In the genomic region with DNA sequence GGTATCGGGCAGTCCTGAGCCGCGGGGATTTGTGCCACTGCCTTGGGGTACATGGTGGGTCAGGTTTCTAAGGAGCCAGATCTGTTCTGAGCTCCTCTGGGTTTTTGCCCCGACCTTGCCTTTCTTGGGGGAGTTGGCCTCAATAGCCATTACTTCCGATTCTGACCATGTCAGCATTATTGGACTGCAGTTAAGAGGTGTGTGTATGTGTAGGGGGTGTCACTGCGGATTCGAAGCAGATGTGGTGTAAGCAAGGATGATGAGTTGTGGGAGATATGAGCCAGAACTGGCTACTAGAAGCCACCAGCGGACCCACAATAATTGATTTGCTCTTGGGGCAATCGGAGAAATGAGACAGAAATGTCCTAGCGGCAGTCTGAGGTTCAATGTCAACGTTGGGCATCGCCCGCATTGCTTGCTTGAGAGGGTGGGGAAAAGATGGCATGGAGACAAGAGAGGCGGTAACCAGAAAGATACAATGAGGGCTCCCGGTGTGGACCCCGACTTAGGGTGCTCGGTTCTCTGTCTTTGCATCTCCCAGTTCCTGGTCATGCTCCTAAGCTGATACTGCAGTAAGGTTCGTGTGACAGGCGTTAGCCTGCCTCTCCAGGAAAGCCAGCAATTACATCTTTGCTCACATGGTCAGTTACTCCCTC, we compare ENCODE assay signal across 8 mouse cellular contexts. TPM values are rescaled to one million over a fixed set of nuclear protein-coding genes. Genes with fewer than 3 reads are reported as not detected.
A peak's percentile ranks its signal among the peaks of the same experiment; 100 is the strongest.
DNase-seq lines count a peak whose midpoint lies in the region; ATAC-seq and TF ChIP-seq lines count a peak whose summit lies in the region.
"Had no signal": no experiment of that assay in that cellular context is flagged by ENCODE, and none has a peak within 500 bp of the region (broad histone marks: within the 10 kb centered on the region; RNA-seq: fewer than 3 reads in every experiment).

No protein-coding gene starts in this region.

- H3K27ac ChIP-seq in lung, embryonic 15.5 days: no peak overlapping the region
- no peak overlapping the region for H3K27ac ChIP-seq in embryonic facial prominence, embryonic 11.5 days (replicated peaks; ENCODE audit: low read depth, low read length)
- peak overlapping the region; percentile 91 for H3K27ac ChIP-seq in hindbrain, postnatal 0 days
- H3K27ac ChIP-seq in midbrain, embryonic 16.5 days (ENCODE audit: low read length): peak overlapping the region; percentile 94

- no peaks in the 10 kb centered on the region for H3K9me3 ChIP-seq in lung, embryonic 15.5 days
- H3K9me3 ChIP-seq in embryonic facial prominence, embryonic 11.5 days (replicated peaks; ENCODE audit: control insufficient read depth, low read length): no peaks in the 10 kb centered on the region
- no peaks in the 10 kb centered on the region for H3K9me3 ChIP-seq in hindbrain, postnatal 0 days (ENCODE audit: low read length)
- no peaks in the 10 kb centered on the region for H3K9me3 ChIP-seq in midbrain, embryonic 16.5 days (replicated peaks; ENCODE audit: control insufficient read depth, low read length, poor library complexity, severe bottlenecking)
- H3K9me3 ChIP-seq: megakaryocyte, embryonic 14.5 days had no signal

- H3K4me2 ChIP-seq in lung, embryonic 15.5 days: peak overlapping the region; percentile 99
- H3K4me2 ChIP-seq in embryonic facial prominence, embryonic 11.5 days (ENCODE audit: low read depth, low read length): peak overlapping the region; percentile 99
- H3K4me2 ChIP-seq in hindbrain, postnatal 0 days (ENCODE audit: low read depth, low read length): peak overlapping the region; percentile 95
- peak overlapping the region; percentile 86 for H3K4me2 ChIP-seq in midbrain, embryonic 16.5 days (ENCODE audit: low read length)

- H3K4me1 ChIP-seq in lung, embryonic 15.5 days: peaks cover 19% of the 10 kb centered on the region
- H3K4me1 ChIP-seq in embryonic facial prominence, embryonic 11.5 days (ENCODE audit: control insufficient read depth, insufficient read depth, low read length): no peaks in the 10 kb centered on the region
- 0 out of 2 replicates have a peak, but pooled peaks cover 5% of the 10 kb centered on the region for H3K4me1 ChIP-seq in hindbrain, postnatal 0 days (ENCODE audit: insufficient read depth, low read length)
- peaks cover 16% of the 10 kb centered on the region for H3K4me1 ChIP-seq in midbrain, embryonic 16.5 days (ENCODE audit: control insufficient read depth, insufficient read depth, low read length)

- no peak for DNase-seq in lung, postnatal 4 days
- no peak for DNase-seq in embryonic facial prominence, embryonic 11.5 days (ENCODE audit: low spot score)
- DNase-seq in hindbrain, postnatal 0 days (ENCODE audit: low spot score): peak; percentile 54
- no peak for DNase-seq in thymus, postnatal 14 days
- no peak for DNase-seq in spleen, postnatal 10 days (ENCODE audit: low spot score in 2 of 2)

- H3K36me3 ChIP-seq in lung, embryonic 15.5 days: no peaks in the 10 kb centered on the region
- H3K36me3 ChIP-seq in embryonic facial prominence, embryonic 11.5 days (replicated peaks; ENCODE audit: control insufficient read depth, insufficient read depth, low read depth, low read length): no peaks in the 10 kb centered on the region
- H3K36me3 ChIP-seq in hindbrain, postnatal 0 days (ENCODE audit: insufficient read depth, low read length): no peaks in the 10 kb centered on the region
- H3K36me3 ChIP-seq in midbrain, embryonic 16.5 days (ENCODE audit: control insufficient read depth, insufficient read depth, low read length): no peaks in the 10 kb centered on the region

- TF ChIP-seq CTCF in hindbrain, postnatal 0 days (IDR thresholded peaks at IDR 0.05; ENCODE audit: low read depth): peak; percentile 26

- H3K4me3 ChIP-seq in lung, embryonic 15.5 days: peak overlapping the region; percentile 54
- peak overlapping the region; percentile 61 for H3K4me3 ChIP-seq in embryonic facial prominence, embryonic 11.5 days (ENCODE audit: low read depth, low read length)
- peak overlapping the region; percentile 69 for H3K4me3 ChIP-seq in hindbrain, postnatal 0 days (ENCODE audit: low read length)
- peak overlapping the region; percentile 78 for H3K4me3 ChIP-seq in midbrain, embryonic 16.5 days (ENCODE audit: low read depth, low read length)

- H3K27me3 ChIP-seq in lung, embryonic 15.5 days: peaks cover 39% of the 10 kb centered on the region
- peaks cover 14% of the 10 kb centered on the region for H3K27me3 ChIP-seq in embryonic facial prominence, embryonic 11.5 days (ENCODE audit: control insufficient read depth, insufficient read depth, low read length)
- no peaks in the 10 kb centered on the region for H3K27me3 ChIP-seq in hindbrain, postnatal 0 days (ENCODE audit: insufficient read depth, low read length)
- H3K27me3 ChIP-seq in midbrain, embryonic 16.5 days (ENCODE audit: control insufficient read depth, insufficient read depth, low read depth, low read length): 0 out of 2 replicates have a peak, but pooled peaks cover 3% of the 10 kb centered on the region

- ATAC-seq in lung, embryonic 15.5 days (ENCODE audit: borderline replicate concordance, extremely low read depth, low FRiP score, low TSS enrichment): no peak; the same call in 1 of the 2 replicates
- ATAC-seq in embryonic facial prominence, embryonic 11.5 days (replicated peaks; ENCODE audit: insufficient number of reproducible peaks, low FRiP score, low TSS enrichment, low read depth): peak; percentile 30; the same call in 1 of the 2 replicates
- ATAC-seq in hindbrain, postnatal 0 days: peak; percentile 30; the same call in 1 of the 2 replicates
- ATAC-seq in midbrain, embryonic 16.5 days: peak; percentile 43

- 14% methylated on average over 19 of the region's 19 CpGs for WGBS in lung, embryonic 15.5 days
- 16% methylated on average over 19 of the region's 19 CpGs for WGBS in embryonic facial prominence, embryonic 11.5 days
- WGBS in hindbrain, postnatal 0 days: 10% methylated on average over 19 of the region's 19 CpGs
- 14% methylated on average over 19 of the region's 19 CpGs for WGBS in midbrain, embryonic 16.5 days

- 0 out of 2 replicates have a peak overlapping the region, but pooled peaks have one; percentile 38 for H3K9ac ChIP-seq in lung, embryonic 15.5 days
- peak overlapping the region; percentile 51 for H3K9ac ChIP-seq in embryonic facial prominence, embryonic 11.5 days (replicated peaks; ENCODE audit: low read length)
- H3K9ac ChIP-seq in hindbrain, postnatal 0 days (replicated peaks; ENCODE audit: low read length): peak overlapping the region; percentile 79
- peak overlapping the region; percentile 88 for H3K9ac ChIP-seq in midbrain, embryonic 16.5 days (ENCODE audit: low read depth, low read length)

RNA-seq across cellular contexts. Expression of a gene that starts 0.8 kb away (rescaled TPM):
- polyA plus RNA-seq in lung, embryonic 15.5 days (2015; fragmentation: Nextera tagmentation; extraction: Ambion mirVana): 7.9 and 8.0 TPM in 2 replicates
- 4.9 and 7.0 TPM in 2 replicates for polyA plus RNA-seq in embryonic facial prominence, embryonic 11.5 days (2014; fragmentation: Nextera tagmentation; extraction: Ambion mirVana)
- 15.4 and 26.8 TPM in 2 replicates for total RNA-seq in hindbrain, postnatal 0 days (2014; rRNA removed)
- 16.8 and 19.9 TPM in 2 replicates for polyA plus RNA-seq in hindbrain, postnatal 0 days (2015; fragmentation: Nextera tagmentation; extraction: Ambion mirVana)
- polyA plus RNA-seq in midbrain, embryonic 16.5 days (2015; fragmentation: Nextera tagmentation; extraction: Ambion mirVana): 20.6 and 21.7 TPM in 2 replicates

Comparison
In these comparisons a context has a peak if more than half of its experiments do, and no peak if none do; other contexts are left out.
1. H3K27ac ChIP-seq: peak in hindbrain, postnatal 0 days (single experiment) and midbrain, embryonic 16.5 days (single experiment); none in lung, embryonic 15.5 days (single experiment) and embryonic facial prominence, embryonic 11.5 days (single experiment).
2. H3K9ac ChIP-seq: peak in every context shown above with its lines; median percentile 88 in midbrain, embryonic 16.5 days; 79 in hindbrain, postnatal 0 days; 51 in embryonic facial prominence, embryonic 11.5 days; 38 in lung, embryonic 15.5 days.
3. Peak in every context shown above with its lines, with median percentiles within 50 percentile points of each other: H3K4me2 ChIP-seq and H3K4me3 ChIP-seq.